Mouse (Mus musculus) Muller cell, postnatal 12 days (primary cell): ENCODE measurements around the gene Pitx1.

Experiments
- DNase-seq: peaks from one replicate; pipeline ENCODE4 v3.0.0-alpha.2; 2015; ENCODE audit errors: inconsistent ontology term

The Pitx1 gene

DNA sequence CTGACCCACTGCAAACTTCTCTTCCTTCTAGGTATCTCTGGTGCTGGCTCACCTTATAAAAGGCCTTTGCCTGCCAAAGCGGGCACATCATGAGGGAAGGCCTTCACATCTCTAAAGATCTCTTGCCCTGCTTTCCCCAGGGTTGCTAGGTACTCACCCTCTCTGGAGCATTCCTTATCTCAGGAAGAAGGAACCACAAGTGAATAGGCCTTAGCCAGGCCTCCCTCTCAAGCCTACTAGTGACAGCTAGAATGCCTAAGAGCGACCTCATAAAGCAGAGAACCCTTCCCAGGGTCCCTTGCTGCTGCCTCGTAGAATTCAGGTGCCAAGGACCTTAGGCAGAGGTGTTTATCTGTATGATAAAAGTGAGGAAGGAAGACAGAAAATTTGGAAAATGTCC is 51.7 kb downstream of the Pitx1 start, which contains the start of gene Catsper3:
Gene Catsper3 (plus strand): TSS at position 301 of the 400 bp plus-strand sequence.
- DNase-seq, result no peak

DNA sequence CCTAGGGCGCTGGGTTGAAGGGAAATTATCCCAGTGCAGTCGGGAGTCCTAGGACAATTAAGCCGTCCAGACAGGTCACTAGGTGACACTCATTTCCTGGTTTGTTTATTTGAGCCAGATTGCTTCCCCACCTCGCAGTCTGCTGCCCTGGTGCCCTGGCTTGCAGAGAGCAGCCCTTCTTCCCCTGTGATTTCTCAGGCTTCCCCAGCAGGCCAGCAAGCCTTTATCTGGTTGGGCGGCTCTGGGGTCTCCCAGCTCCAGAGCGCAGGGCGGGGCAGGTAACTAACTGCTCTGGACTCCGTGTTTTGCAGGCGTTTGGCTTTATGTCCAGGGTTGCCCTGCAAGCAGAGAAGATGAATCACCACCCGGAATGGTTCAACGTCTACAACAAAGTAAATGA is 60.9 kb downstream of the Pitx1 start:
- DNase-seq, result no peak
